Mouse (Mus musculus) limb, embryonic 11.5 days (tissue): ENCODE measurements around the gene Rragc. TPM values are rescaled to one million over a fixed set of nuclear protein-coding genes. Genes with fewer than 3 reads are reported as not detected.

Experiments used
- ATAC-seq: fragments of 200-750 bp; cut with Nextera tagmentation; 2 replicates; pipeline ENCODE4 v1.8.0; 2017; ENCODE audit warnings: low read depth; ENCODE audit not compliant: insufficient number of reproducible peaks, low FRiP score, low TSS enrichment
- DNase-seq: peaks from one replicate; pipeline ENCODE4 v3.0.0-alpha.2; 2015; ENCODE audit warnings: low spot score
- H3K27ac ChIP-seq: fragments of 300-500 bp; sonication (generic); replicated peaks from 2 replicates; pipeline ENCODE4 v1.5.1; 2014; ENCODE audit warnings: low read depth, mild to moderate bottlenecking, low read length
- H3K27me3 ChIP-seq: fragments of 300-500 bp; sonication (generic); 2 replicates; pipeline ENCODE4 v1.6.1; 2014; ENCODE audit warnings: mild to moderate bottlenecking, low read length, mixed read lengths; ENCODE audit not compliant: control insufficient read depth, insufficient read depth
- H3K36me3 ChIP-seq: fragments of 300-500 bp; sonication (generic); 2 replicates; pipeline ENCODE4 v1.6.1; 2014; ENCODE audit warnings: mild to moderate bottlenecking, low read length, moderate library complexity, mixed read lengths; ENCODE audit not compliant: control insufficient read depth, insufficient read depth
- H3K4me1 ChIP-seq: fragments of 300-500 bp; sonication (generic); 2 replicates; pipeline ENCODE4 v1.6.1; 2014; ENCODE audit warnings: low read length, mixed read lengths; ENCODE audit not compliant: control insufficient read depth, insufficient read depth
- H3K4me2 ChIP-seq: fragments of 300-500 bp; sonication (generic); 2 replicates; pipeline ENCODE4 v1.6.1; 2014; ENCODE audit warnings: low read depth, mild to moderate bottlenecking, moderate library complexity; ENCODE audit not compliant: severe bottlenecking
- H3K4me3 ChIP-seq: fragments of 300-500 bp; sonication (generic); 2 replicates; pipeline ENCODE4 v1.5.1; 2014; ENCODE audit warnings: low read depth, low read length
- H3K9ac ChIP-seq: fragments of 300-500 bp; sonication (generic); 2 replicates; pipeline ENCODE4 v1.6.1; 2014; ENCODE audit warnings: mild to moderate bottlenecking, low read length
- H3K9me3 ChIP-seq: fragments of 300-500 bp; sonication (generic); 2 replicates; pipeline ENCODE4 v1.6.1; 2016; ENCODE audit warnings: low read length; ENCODE audit not compliant: control insufficient read depth
- WGBS: fragments of 180-500 bp; shearing (Covaris S2); extraction: QIAGEN DNeasy Blood & Tissue Kit; methylation state at CpG from one replicate; pipeline ENCODE4 v1.1.7; 2014; 5-methylcytosine and 5-hydroxymethylcytosine counted together
- polyA plus RNA-seq: library from polyadenylated mRNA; unstranded; fragments of >200 nt; fragmentation: Nextera tagmentation; extraction: Ambion mirVana; gene quantifications from 2 replicates; pipeline ENCODE4 v1.2.1, GENCODE M21; 2014

The Rragc gene
- polyA plus RNA-seq: 42.1 and 47.0 TPM in 2 replicates

- WGBS: 1% methylated on average over 39 of the region's 49 CpGs
- Histone ChIP-seq H3K9ac (peak within 1 kb of the TSS; percentile 87), H3K4me3 (peak within 1 kb of the TSS; percentile 95), H3K4me1 (peaks cover 4% of the 10 kb centered on the region; the same call in 1 of the 2 replicates), H3K27ac (peak within 1 kb of the TSS; percentile 62), H3K4me2 (peak within 1 kb of the TSS; percentile 89), H3K9me3 (no peaks in the 10 kb centered on the region), H3K27me3 (no peaks in the 10 kb centered on the region), H3K36me3 (0 out of 2 replicates have a peak, but pooled peaks cover 2% of the 10 kb centered on the region)
- DNase-seq: peak; percentile 100
- peak; percentile 100 for ATAC-seq
Observed at GRCm38 (mm10) chr4:123916748-123917547, at the start of gene Rragc. Gene Rragc, plus strand, starts transcription at chr4:123917446.

DNA sequence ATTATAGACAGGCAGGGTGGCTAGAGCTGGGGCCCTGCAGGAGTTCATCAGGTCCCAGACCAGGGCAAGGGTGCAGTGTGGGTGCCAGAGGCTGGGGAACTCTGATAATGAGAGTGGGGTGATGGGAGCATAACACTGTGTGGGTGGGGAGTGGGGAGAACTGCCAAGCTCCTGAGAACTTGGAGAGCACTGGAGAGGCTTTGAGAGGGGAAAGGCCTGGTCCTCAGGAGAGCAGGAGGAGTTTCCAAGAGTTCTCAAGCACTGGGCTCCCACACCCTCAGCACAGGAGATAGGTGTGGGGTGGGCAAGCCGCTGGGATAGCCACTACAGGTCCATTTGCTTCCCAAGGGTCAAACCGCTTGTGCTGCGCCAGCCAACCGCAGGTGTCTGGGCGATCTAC is 23.5 kb upstream of the Rragc start:
- no peaks in the 10 kb centered on the region for H3K27me3 ChIP-seq
- no peak for DNase-seq
- no peak for ATAC-seq
- 93% methylated on average over 5 of the region's 5 CpGs for WGBS
- H3K4me3 ChIP-seq: no peak overlapping the region
- H3K36me3 ChIP-seq: no peaks in the 10 kb centered on the region
- no peaks in the 10 kb centered on the region for H3K9me3 ChIP-seq
- no peak overlapping the region for H3K9ac ChIP-seq
- no peak overlapping the region for H3K4me2 ChIP-seq
- H3K4me1 ChIP-seq: no peaks in the 10 kb centered on the region
- no peak overlapping the region for H3K27ac ChIP-seq

GRCm38 (mm10) chr4:123894295-123894694 is 23.0 kb upstream of the Rragc start:
- Histone ChIP-seq H3K27ac (no peak overlapping the region), H3K9ac (no peak overlapping the region), H3K4me3 (no peak overlapping the region), H3K36me3 (no peaks in the 10 kb centered on the region), H3K27me3 (no peaks in the 10 kb centered on the region), H3K4me2 (no peak overlapping the region), H3K9me3 (no peaks in the 10 kb centered on the region), H3K4me1 (no peaks in the 10 kb centered on the region)
- 88% methylated on average over 4 of the region's 4 CpGs for WGBS
- DNase-seq (no peak), ATAC-seq (no peak)

GRCm38 (mm10) chr4:123898696-123899095 is 18.6 kb upstream of the Rragc start:
- DNase-seq (peak; percentile 71), ATAC-seq (no peak)
- WGBS: 12% methylated on average over 5 of the region's 5 CpGs
- no peaks in the 10 kb centered on the region for H3K36me3 ChIP-seq
- H3K4me2 ChIP-seq: no peak overlapping the region
- no peaks in the 10 kb centered on the region for H3K4me1 ChIP-seq
- H3K9me3 ChIP-seq: no peaks in the 10 kb centered on the region
- no peak overlapping the region for H3K4me3 ChIP-seq
- H3K9ac ChIP-seq: no peak overlapping the region
- no peak overlapping the region for H3K27ac ChIP-seq
- H3K27me3 ChIP-seq: no peaks in the 10 kb centered on the region

GRCm38 (mm10) chr4:123903432-123903831 is 13.8 kb upstream of the Rragc start:
- WGBS: 80% methylated on average over 3 of the region's 3 CpGs
- no peak for ATAC-seq

DNA sequence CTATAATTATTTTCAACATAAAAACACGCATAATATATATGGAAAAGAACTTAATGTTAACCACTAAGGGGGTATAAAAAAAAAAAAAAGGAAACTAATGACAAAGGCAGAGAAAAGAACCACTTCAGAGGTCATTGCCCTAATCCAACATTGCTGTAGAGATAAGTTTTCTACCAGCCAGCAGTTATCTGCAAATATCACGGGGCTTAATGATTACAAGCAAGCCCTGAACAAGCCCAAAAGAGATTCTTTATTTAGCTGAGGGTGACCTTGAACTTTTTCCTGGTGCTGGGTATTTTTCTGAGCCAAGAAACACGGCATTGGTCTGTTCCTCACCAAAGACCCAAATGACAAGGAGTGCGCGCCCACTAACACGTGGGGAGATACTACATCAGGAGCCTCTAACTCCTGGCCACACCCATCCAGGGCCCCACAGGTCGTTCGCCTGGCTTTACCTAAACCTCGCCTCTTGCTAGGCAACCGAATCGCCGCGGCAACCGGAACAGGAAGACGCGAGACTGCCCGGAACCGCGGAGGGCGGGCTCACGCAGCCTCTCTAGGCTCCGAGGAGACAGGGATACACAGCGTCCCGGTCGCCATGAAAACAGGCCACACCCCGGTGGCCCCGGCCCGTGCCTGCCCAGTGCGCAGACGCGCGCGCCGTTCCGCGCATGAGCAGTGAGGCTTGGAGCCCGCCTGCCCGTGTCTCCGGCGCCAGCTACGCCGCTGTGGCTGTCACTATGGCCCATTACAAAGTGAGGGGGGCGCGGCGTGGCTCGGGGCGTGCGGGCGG is 12.7 kb upstream of the Rragc start, which contains the start of gene Mycbp:
Gene Mycbp (plus strand): TSS at position 500 of the 793 bp plus-strand sequence.
- H3K27me3 ChIP-seq: no peaks in the 10 kb centered on the region
- peak within 1 kb of the TSS; percentile 65 for H3K27ac ChIP-seq
- DNase-seq: peak; percentile 99
- ATAC-seq: peak; percentile 100
- peak within 1 kb of the TSS; percentile 56 for H3K4me2 ChIP-seq
- 1% methylated on average over 49 of the region's 49 CpGs for WGBS
- no peaks in the 10 kb centered on the region for H3K36me3 ChIP-seq
- no peaks in the 10 kb centered on the region for H3K9me3 ChIP-seq
- peak within 1 kb of the TSS; percentile 72 for H3K4me3 ChIP-seq
- H3K4me1 ChIP-seq: 0 out of 2 replicates have a peak, but pooled peaks cover 2% of the 10 kb centered on the region
- peak within 1 kb of the TSS; percentile 57 for H3K9ac ChIP-seq

More at GRCm38 (mm10) chr4:123903432-123903831, 13.8 kb upstream of the Rragc start:
- H3K27ac ChIP-seq: no peak overlapping the region
- 0 out of 2 replicates have a peak, but pooled peaks cover 2% of the 10 kb centered on the region for H3K4me1 ChIP-seq
- no peak for DNase-seq
- H3K27me3 ChIP-seq: no peaks in the 10 kb centered on the region
- H3K4me2 ChIP-seq: no peak overlapping the region
- no peaks in the 10 kb centered on the region for H3K36me3 ChIP-seq
- no peaks in the 10 kb centered on the region for H3K9me3 ChIP-seq
- no peak overlapping the region for H3K4me3 ChIP-seq
- no peak overlapping the region for H3K9ac ChIP-seq

DNA sequence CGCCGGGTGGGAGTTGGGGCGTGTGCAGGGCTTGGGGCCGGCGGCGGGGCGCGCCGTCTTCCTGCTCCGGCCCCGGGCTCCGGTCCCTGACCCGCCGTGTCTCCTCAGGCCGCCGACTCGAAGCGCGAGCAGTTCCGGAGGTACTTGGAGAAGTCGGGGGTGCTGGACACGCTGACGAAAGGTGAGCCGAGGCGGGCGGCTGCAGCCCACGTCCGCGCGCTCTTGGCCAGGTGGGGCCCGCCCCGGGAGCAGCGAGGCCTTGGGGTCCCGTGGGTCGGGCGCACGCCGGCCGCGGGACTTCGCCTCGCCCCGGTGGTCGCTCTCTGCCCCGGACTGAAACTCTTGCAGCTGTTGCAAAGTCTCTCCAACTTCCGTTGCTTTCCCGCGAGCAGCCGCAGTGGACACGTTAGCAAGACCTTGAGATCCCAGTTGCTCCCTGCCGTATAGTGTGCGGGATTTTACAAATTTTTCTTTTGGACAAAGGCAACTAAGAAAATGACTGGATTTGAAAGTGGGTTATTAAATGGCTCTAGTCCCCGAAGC is 12.0 kb upstream of the Rragc start:
- no peaks in the 10 kb centered on the region; the same call in 1 of the 2 replicates for H3K36me3 ChIP-seq
- peak overlapping the region; percentile 72 for H3K4me3 ChIP-seq
- no peak; the same call in 1 of the 2 replicates for ATAC-seq
- H3K4me2 ChIP-seq: peak overlapping the region; percentile 55
- peak overlapping the region; percentile 57 for H3K9ac ChIP-seq
- no peak for DNase-seq
- H3K27me3 ChIP-seq: no peaks in the 10 kb centered on the region
- WGBS: under 1% methylated on average over 52 of the region's 53 CpGs
- peak overlapping the region; percentile 65 for H3K27ac ChIP-seq
- H3K4me1 ChIP-seq: 0 out of 2 replicates have a peak, but pooled peaks cover 2% of the 10 kb centered on the region
- no peaks in the 10 kb centered on the region for H3K9me3 ChIP-seq

DNA sequence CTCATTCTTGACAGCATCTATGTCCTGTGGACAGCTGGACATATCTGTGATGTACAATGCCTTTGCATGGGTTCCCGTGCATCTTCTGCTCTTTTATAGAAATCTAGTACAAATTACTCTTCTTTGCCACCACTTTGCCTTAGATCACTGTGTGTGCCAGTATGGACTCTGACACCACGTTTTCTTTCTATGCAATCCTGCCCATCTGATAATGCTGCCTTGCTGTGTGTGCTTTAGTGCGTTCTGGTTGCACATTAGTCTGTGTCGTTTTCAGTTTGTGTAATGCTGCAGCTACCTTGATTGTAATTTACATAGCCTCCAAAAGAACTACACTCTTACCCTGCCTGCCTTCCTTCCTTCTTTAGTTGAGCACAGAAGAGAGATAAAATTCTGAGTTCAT is 5.7 kb upstream of the Rragc start:
- Histone ChIP-seq H3K4me2 (no peak overlapping the region), H3K4me1 (peaks cover 4% of the 10 kb centered on the region; the same call in 1 of the 2 replicates), H3K9ac (no peak overlapping the region), H3K27ac (no peak overlapping the region), H3K36me3 (no peaks in the 10 kb centered on the region; the same call in 1 of the 2 replicates), H3K9me3 (no peaks in the 10 kb centered on the region), H3K27me3 (no peaks in the 10 kb centered on the region), H3K4me3 (no peak overlapping the region)
- WGBS: 91% methylated on average over 4 of the region's 4 CpGs
- DNase-seq: no peak
- ATAC-seq: no peak
